Mouse (Mus musculus) intestine, embryonic 15.5 days (tissue): Measurements from ENCODE around the gene Kcnma1. TPM values are rescaled to one million over a fixed set of nuclear protein-coding genes. Genes with fewer than 3 reads are reported as not detected.

Experiments
- ATAC-seq: fragments of 200-750 bp; cut with Nextera tagmentation; 2 replicates; pipeline ENCODE4 v1.8.0; 2017; ENCODE audit warnings: moderate TSS enrichment, moderate library complexity
- H3K27ac ChIP-seq: fragments of 300-500 bp; sonication (generic); 2 replicates; pipeline ENCODE4 v1.5.1; 2015; ENCODE audit warnings: mild to moderate bottlenecking, inconsistent platforms
- H3K27me3 ChIP-seq: fragments of 300-500 bp; sonication (generic); replicated peaks from 2 replicates; pipeline ENCODE4 v1.6.1; 2015; ENCODE audit warnings: inconsistent platforms
- H3K36me3 ChIP-seq: fragments of 300-500 bp; sonication (generic); 2 replicates; pipeline ENCODE4 v1.6.1; 2015; ENCODE audit warnings: inconsistent platforms
- H3K4me1 ChIP-seq: fragments of 300-500 bp; sonication (generic); replicated peaks from 2 replicates; pipeline ENCODE4 v1.6.1; 2015; ENCODE audit warnings: inconsistent platforms
- H3K4me2 ChIP-seq: fragments of 300-500 bp; sonication (generic); replicated peaks from 2 replicates; pipeline ENCODE4 v1.6.1; 2015; ENCODE audit warnings: mild to moderate bottlenecking, inconsistent platforms
- H3K4me3 ChIP-seq: fragments of 300-500 bp; sonication (generic); replicated peaks from 2 replicates; pipeline ENCODE4 v1.5.1; 2015; ENCODE audit warnings: inconsistent platforms
- H3K9ac ChIP-seq: fragments of 300-500 bp; sonication (generic); 2 replicates; pipeline ENCODE4 v1.6.1; 2015; ENCODE audit warnings: inconsistent platforms
- H3K9me3 ChIP-seq: fragments of 300-500 bp; sonication (generic); 2 replicates; pipeline ENCODE4 v1.6.1; 2016; ENCODE audit warnings: inconsistent platforms
- WGBS: fragments of 180-500 bp; shearing (Covaris S2); methylation state at CpG from one replicate; pipeline ENCODE4 v1.1.7; 2015; 5-methylcytosine and 5-hydroxymethylcytosine counted together
- polyA plus RNA-seq: library from polyadenylated mRNA; unstranded; fragments of >200 nt; fragmentation: Nextera tagmentation; extraction: Ambion mirVana; gene quantifications from 2 replicates; pipeline ENCODE4 v1.2.1, GENCODE M21; 2015

The Kcnma1 gene
- polyA plus RNA-seq, 1 experiment from 2014 or later: 7.4 TPM

DNA sequence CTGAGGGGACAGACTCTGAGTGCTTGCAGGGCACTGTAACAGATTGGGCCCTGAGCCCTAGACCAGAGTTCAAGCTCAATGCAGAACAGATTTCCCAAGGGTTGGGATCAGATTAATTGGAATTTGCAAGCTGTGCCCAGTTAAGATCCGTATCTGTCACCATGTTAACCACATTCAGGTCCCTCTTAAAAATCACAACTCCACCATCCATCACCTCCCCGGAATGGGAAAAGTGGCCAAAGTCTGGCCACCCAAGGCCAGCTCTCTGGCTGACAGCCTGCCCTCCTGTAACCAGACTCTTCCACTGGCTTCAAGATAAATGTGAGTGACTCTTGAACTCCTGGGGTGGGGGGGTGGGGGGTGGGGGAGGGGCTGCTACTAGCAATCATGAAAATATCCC, 70.4 kb downstream of the Kcnma1 start:
- Histone ChIP-seq H3K27ac (no peak overlapping the region), H3K36me3 (no peaks in the 10 kb centered on the region), H3K27me3 (no peaks in the 10 kb centered on the region), H3K9ac (no peak overlapping the region), H3K4me2 (no peak overlapping the region), H3K4me1 (no peaks in the 10 kb centered on the region), H3K4me3 (no peak overlapping the region), H3K9me3 (no peaks in the 10 kb centered on the region)
- 59% methylated on average over 2 of the region's 2 CpGs for WGBS
- no peak for ATAC-seq

- Histone ChIP-seq H3K9ac (no peak overlapping the region), H3K27ac (no peak overlapping the region), H3K4me1 (no peaks in the 10 kb centered on the region), H3K4me3 (no peak overlapping the region), H3K27me3 (no peaks in the 10 kb centered on the region), H3K36me3 (no peaks in the 10 kb centered on the region), H3K9me3 (no peaks in the 10 kb centered on the region), H3K4me2 (no peak overlapping the region)
- 61% methylated on average over 5 of the region's 5 CpGs for WGBS
- no peak for ATAC-seq
Observed at GRCm38 (mm10) chr14:23943152-23943551, 71.1 kb downstream of the Kcnma1 start.

- ATAC-seq: no peak
- no peak overlapping the region for H3K4me2 ChIP-seq
- WGBS: 84% methylated on average over 8 of the region's 8 CpGs
Observed at GRCm38 (mm10) chr14:23942103-23942502, 72.2 kb downstream of the Kcnma1 start.

DNA sequence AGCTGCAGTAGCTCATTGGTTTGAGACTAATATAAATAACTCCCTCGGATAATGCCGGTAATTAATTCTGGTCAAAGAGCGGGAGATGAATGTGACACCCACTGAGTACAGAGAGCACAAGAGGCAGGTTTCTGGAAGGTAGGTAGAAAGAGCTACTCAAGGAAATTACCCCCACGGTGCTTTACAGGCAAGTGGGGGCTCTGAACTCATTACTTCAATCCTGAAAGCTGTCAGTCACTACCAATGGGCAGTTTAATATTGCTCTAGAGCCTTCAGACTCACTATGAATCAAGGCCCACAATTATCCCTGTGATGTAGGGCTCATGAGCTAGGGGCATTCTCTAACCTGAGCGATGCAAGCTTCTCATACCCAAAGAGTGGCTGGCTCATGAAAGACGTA, 79.3 kb downstream of the Kcnma1 start:
- H3K9me3 ChIP-seq: no peaks in the 10 kb centered on the region
- H3K36me3 ChIP-seq: no peaks in the 10 kb centered on the region
- H3K4me3 ChIP-seq: no peak overlapping the region
- H3K27me3 ChIP-seq: no peaks in the 10 kb centered on the region
- no peak overlapping the region for H3K9ac ChIP-seq
- no peak overlapping the region for H3K27ac ChIP-seq
- no peak overlapping the region for H3K4me2 ChIP-seq
- 0 out of 2 replicates have a peak, but pooled peaks cover 2% of the 10 kb centered on the region for H3K4me1 ChIP-seq
- no peak for ATAC-seq
- 74% methylated on average over 6 of the region's 6 CpGs for whole genome bisulfite sequencing

More at GRCm38 (mm10) chr14:23942103-23942502, 72.2 kb downstream of the Kcnma1 start:
- Histone ChIP-seq H3K27me3 (no peaks in the 10 kb centered on the region), H3K36me3 (no peaks in the 10 kb centered on the region), H3K9me3 (no peaks in the 10 kb centered on the region), H3K27ac (no peak overlapping the region), H3K4me1 (no peaks in the 10 kb centered on the region), H3K4me3 (no peak overlapping the region), H3K9ac (no peak overlapping the region)

GRCm38 (mm10) chr14:23931671-23932071, 82.6 kb downstream of the Kcnma1 start:
- no peak for ATAC-seq
- Histone ChIP-seq H3K27me3 (no peaks in the 10 kb centered on the region), H3K4me2 (no peak overlapping the region), H3K4me3 (no peak overlapping the region), H3K9ac (no peak overlapping the region), H3K36me3 (no peaks in the 10 kb centered on the region), H3K4me1 (0 out of 2 replicates have a peak, but pooled peaks cover 2% of the 10 kb centered on the region), H3K27ac (no peak overlapping the region), H3K9me3 (no peaks in the 10 kb centered on the region)
- 55% methylated on average over 6 of the region's 6 CpGs for WGBS

- 0 out of 2 replicates have a peak, but pooled peaks cover 2% of the 10 kb centered on the region for H3K4me1 ChIP-seq
- H3K27ac ChIP-seq: no peak overlapping the region
- H3K9me3 ChIP-seq: no peaks in the 10 kb centered on the region
- H3K9ac ChIP-seq: no peak overlapping the region
- no peak overlapping the region for H3K4me2 ChIP-seq
- no peak for ATAC-seq
- H3K27me3 ChIP-seq: no peaks in the 10 kb centered on the region
- no peak overlapping the region for H3K4me3 ChIP-seq
- WGBS: 60% methylated on average over 3 of the region's 3 CpGs
- H3K36me3 ChIP-seq: no peaks in the 10 kb centered on the region
Observed at GRCm38 (mm10) chr14:23929168-23929567, 85.1 kb downstream of the Kcnma1 start.

DNA sequence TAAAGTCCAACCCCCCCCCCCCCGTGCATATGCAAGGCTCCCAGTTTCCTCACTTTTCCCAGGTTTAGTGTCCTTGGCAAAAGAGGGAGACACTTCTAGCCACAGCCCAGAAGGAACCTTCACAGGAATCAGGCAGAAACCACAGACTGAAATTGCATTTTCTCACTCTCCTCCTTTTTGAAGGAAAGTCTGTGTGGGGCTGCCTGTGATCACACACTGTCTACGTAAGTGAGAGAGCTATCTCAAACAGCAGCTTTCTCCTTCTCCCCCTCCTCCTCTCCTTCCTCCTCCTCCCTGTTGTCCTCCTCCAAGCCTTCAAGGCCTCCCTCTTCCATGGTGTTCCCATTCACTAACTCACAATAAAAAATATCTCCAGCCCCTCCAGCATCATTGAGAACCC, 90.9 kb downstream of the Kcnma1 start:
- WGBS: 77% methylated on average over 2 of the region's 2 CpGs
- no peak overlapping the region for H3K9ac ChIP-seq
- H3K27me3 ChIP-seq: no peaks in the 10 kb centered on the region

DNA sequence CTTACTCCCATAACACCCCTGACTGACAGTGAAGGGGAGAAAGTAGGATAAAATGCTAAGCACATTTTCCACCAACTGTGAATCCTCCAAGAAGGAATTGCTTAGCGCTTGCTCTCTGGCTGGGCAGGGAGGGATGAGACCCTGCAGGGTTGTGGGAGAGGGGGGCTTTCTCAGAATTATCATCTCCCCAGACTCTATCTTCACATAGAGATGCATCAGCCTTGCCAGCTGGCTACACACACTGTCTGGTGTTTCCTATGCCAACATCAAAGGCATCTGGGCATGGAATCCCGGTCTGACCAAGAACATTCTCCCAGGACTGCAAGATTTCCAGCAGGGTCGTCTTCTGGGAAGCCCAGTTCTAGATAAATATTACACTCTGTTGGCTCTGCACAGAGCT, 91.5 kb downstream of the Kcnma1 start:
- Histone ChIP-seq H3K4me3 (no peak overlapping the region), H3K36me3 (no peaks in the 10 kb centered on the region), H3K27me3 (no peaks in the 10 kb centered on the region), H3K9me3 (no peaks in the 10 kb centered on the region), H3K9ac (no peak overlapping the region), H3K4me1 (no peaks in the 10 kb centered on the region), H3K27ac (no peak overlapping the region), H3K4me2 (no peak overlapping the region)
- 81% methylated on average over 3 of the region's 3 CpGs for WGBS
- ATAC-seq: no peak

More for the DNA sequence above, 90.9 kb downstream of the Kcnma1 start:
- ATAC-seq: no peak
- no peaks in the 10 kb centered on the region for H3K4me1 ChIP-seq
- no peak overlapping the region for H3K4me3 ChIP-seq
- no peak overlapping the region for H3K4me2 ChIP-seq
- no peaks in the 10 kb centered on the region for H3K36me3 ChIP-seq
- H3K27ac ChIP-seq: no peak overlapping the region
- H3K9me3 ChIP-seq: no peaks in the 10 kb centered on the region

- H3K27ac ChIP-seq: no peak overlapping the region
- H3K9me3 ChIP-seq: no peaks in the 10 kb centered on the region
- no peaks in the 10 kb centered on the region for H3K4me1 ChIP-seq
Observed at GRCm38 (mm10) chr14:23911108-23911629, 103.1 kb downstream of the Kcnma1 start.

GRCm38 (mm10) chr14:23908564-23908963, 105.7 kb downstream of the Kcnma1 start:
- Histone ChIP-seq H3K9me3 (no peaks in the 10 kb centered on the region), H3K4me3 (no peak overlapping the region), H3K9ac (no peak overlapping the region), H3K4me2 (no peak overlapping the region), H3K4me1 (no peaks in the 10 kb centered on the region), H3K27ac (no peak overlapping the region), H3K27me3 (no peaks in the 10 kb centered on the region), H3K36me3 (no peaks in the 10 kb centered on the region)
- WGBS: 78% methylated on average over 5 of the region's 5 CpGs
- ATAC-seq: no peak

More at GRCm38 (mm10) chr14:23911108-23911629, 103.1 kb downstream of the Kcnma1 start:
- Histone ChIP-seq H3K36me3 (no peaks in the 10 kb centered on the region), H3K27me3 (no peaks in the 10 kb centered on the region), H3K9ac (no peak overlapping the region), H3K4me2 (no peak overlapping the region), H3K4me3 (no peak overlapping the region)
- 54% methylated on average over 1 of the region's 1 CpGs for WGBS
- no peak for ATAC-seq

DNA sequence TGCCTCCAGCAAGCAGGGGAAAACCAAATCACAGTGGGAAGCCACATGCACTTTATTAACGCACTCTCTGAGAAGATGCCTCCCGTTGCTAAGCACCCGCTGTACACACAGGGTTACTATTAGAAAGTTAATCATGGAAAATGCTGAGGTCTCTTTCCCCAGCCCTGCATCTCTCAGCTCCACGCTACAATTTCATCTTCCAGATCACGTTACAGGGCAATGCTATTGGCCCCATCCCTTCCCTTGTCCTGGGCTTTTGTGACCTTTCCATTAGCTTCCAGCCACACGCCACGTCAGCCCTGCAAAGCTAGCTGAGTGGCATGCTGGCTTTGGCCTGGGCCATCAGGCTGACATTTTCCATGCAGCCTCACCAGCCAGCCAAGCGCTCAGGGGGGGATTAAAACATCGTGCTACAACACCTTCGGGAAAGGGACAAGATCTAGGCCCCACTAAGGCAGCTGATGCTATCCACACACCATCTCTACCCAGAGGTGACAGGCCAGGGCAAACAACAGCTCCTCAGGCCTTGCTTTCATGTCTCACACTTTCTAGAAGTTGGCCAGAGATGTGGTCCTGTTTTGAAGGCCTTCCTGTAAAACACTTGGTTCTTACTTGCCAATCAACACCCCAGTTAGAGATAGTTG, 111.5 kb downstream of the Kcnma1 start:
- H3K36me3 ChIP-seq: no peaks in the 10 kb centered on the region
- H3K9me3 ChIP-seq: no peaks in the 10 kb centered on the region
- H3K27ac ChIP-seq: no peak overlapping the region
- no peak overlapping the region for H3K4me2 ChIP-seq
- no peaks in the 10 kb centered on the region; the same call in 1 of the 2 replicates for H3K4me1 ChIP-seq
- no peaks in the 10 kb centered on the region for H3K27me3 ChIP-seq
- peak; percentile 15; the same call in 1 of the 2 replicates for ATAC-seq
- WGBS: 40% methylated on average over 10 of the region's 10 CpGs
- no peak overlapping the region for H3K4me3 ChIP-seq
- no peak overlapping the region for H3K9ac ChIP-seq

DNA sequence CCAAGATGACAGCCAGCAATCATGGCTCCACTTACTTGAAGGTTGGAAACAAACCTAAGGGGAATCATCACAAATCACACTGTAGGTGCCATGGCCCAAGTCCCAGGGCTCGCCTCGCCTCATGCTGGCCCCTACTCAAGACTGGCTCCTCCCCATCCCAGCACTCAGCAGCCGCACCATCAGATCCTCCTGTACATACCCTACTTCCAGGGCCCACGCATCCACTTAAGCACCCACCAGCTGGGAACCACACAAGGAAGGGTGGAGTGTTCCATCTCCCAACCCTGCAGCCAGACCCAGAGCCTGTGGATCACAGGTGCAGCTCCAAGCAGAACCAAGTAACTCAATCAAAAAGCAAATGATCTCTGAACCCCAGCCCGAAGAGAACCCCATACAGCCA, 114.8 kb downstream of the Kcnma1 start:
- Histone ChIP-seq H3K4me2 (no peak overlapping the region), H3K4me1 (no peaks in the 10 kb centered on the region; the same call in 1 of the 2 replicates), H3K4me3 (no peak overlapping the region), H3K27me3 (no peaks in the 10 kb centered on the region), H3K9ac (no peak overlapping the region), H3K9me3 (no peaks in the 10 kb centered on the region), H3K27ac (no peak overlapping the region), H3K36me3 (no peaks in the 10 kb centered on the region)
- 79% methylated on average over 5 of the region's 5 CpGs for WGBS
- no peak for ATAC-seq

GRCm38 (mm10) chr14:23897815-23898214, 116.5 kb downstream of the Kcnma1 start:
- Histone ChIP-seq H3K27ac (no peak overlapping the region), H3K4me1 (no peaks in the 10 kb centered on the region; the same call in 1 of the 2 replicates), H3K9ac (no peak overlapping the region), H3K4me3 (no peak overlapping the region), H3K4me2 (no peak overlapping the region), H3K36me3 (no peaks in the 10 kb centered on the region), H3K9me3 (no peaks in the 10 kb centered on the region), H3K27me3 (no peaks in the 10 kb centered on the region)
- 76% methylated on average over 5 of the region's 5 CpGs for WGBS
- ATAC-seq: no peak
